In the genomic region with DNA sequence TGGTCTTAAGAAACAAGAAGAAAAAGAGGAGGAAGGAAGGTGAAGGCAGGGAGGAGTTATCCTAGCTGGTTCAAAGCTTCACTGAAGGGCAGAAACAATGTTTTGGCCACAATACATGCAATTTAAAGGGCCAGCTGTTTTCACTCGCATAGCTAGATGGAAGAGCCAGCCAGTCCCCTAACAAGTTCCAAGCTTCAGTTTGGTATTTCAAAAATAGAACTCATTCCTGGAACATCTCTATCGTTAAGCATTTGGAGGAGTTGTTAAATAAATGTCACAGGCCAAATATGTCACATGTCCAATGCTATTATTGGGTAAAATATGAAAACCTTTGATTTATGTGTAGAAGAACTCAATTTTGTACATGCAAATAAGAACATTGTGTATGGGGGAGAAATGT, we compare ENCODE assay signal across 21 mouse cellular contexts.
DNase-seq lines count a peak whose midpoint lies in the region; ATAC-seq lines count a peak whose summit lies in the region.
"Had no signal": no experiment of that assay in that cellular context is flagged by ENCODE, and none has a peak within 500 bp of the region (broad histone marks: within the 10 kb centered on the region; RNA-seq: fewer than 3 reads in every experiment).

No protein-coding gene starts in this region.

- H3K36me3 ChIP-seq in heart, embryonic 11.5 days (ENCODE audit: control insufficient read depth, insufficient read depth, low read length): no peaks in the 10 kb centered on the region
- H3K36me3 ChIP-seq: forebrain, embryonic 10.5 days; hindbrain, embryonic 13.5 days; limb, embryonic 13.5 days; liver, embryonic 12.5 days; lung, embryonic 15.5 days had no signal

- no peak for ATAC-seq in heart, embryonic 11.5 days (replicated peaks; ENCODE audit: insufficient number of reproducible peaks, low FRiP score, low TSS enrichment)
- ATAC-seq: forebrain, embryonic 16.5 days; liver, embryonic 12.5 days had no signal

- no peak overlapping the region for H3K27ac ChIP-seq in heart, embryonic 11.5 days (ENCODE audit: low read depth, low read length)
- H3K27ac ChIP-seq: forebrain, embryonic 10.5 days; hindbrain, embryonic 13.5 days; limb, embryonic 13.5 days; liver, embryonic 12.5 days; stomach, postnatal 0 days had no signal

- H3K27me3 ChIP-seq in heart, embryonic 11.5 days (ENCODE audit: control insufficient read depth, insufficient read depth, low read length): no peaks in the 10 kb centered on the region
- H3K27me3 ChIP-seq: lung, embryonic 15.5 days had no signal

- H3K9ac ChIP-seq in heart, embryonic 11.5 days (ENCODE audit: low read depth, low read length): no peak overlapping the region
- H3K9ac ChIP-seq: hindbrain, embryonic 13.5 days; limb, embryonic 13.5 days; liver, embryonic 12.5 days; lung, embryonic 15.5 days had no signal

- peak; percentile 14 for DNase-seq in heart, adult 8-10 months (ENCODE audit: low spot score)
- DNase-seq in kidney, postnatal 14 days: peak; percentile 9
- no peak for DNase-seq in kidney, adult 9 months
- peak; percentile 3 for DNase-seq in lung, postnatal 10 days
- no peak for DNase-seq in lung, adult 18-20 months
- DNase-seq in cerebellum, postnatal 10 days: no peak
- DNase-seq: adrenal gland, postnatal 36 days; cerebellum, adult 11 months; cerebellum, adult 9-11 months; kidney, adult 11 months; kidney, postnatal 10 days; midbrain, embryonic 14.5 days; right cerebral cortex, postnatal 14 days had no signal

- WGBS in heart, embryonic 11.5 days (ENCODE audit: insufficient replicate concordance): 56% methylated on average over 2 of the region's 2 CpGs

- H3K4me3 ChIP-seq in heart, embryonic 11.5 days (ENCODE audit: low read depth, low read length): no peak overlapping the region
- H3K4me3 ChIP-seq: forebrain, embryonic 10.5 days; hindbrain, embryonic 13.5 days; limb, embryonic 13.5 days; liver, embryonic 12.5 days; lung, embryonic 15.5 days had no signal

- H3K4me1 ChIP-seq in heart, embryonic 11.5 days (ENCODE audit: control insufficient read depth, insufficient read depth, low read length): no peaks in the 10 kb centered on the region
- H3K4me1 ChIP-seq: forebrain, embryonic 10.5 days; hindbrain, embryonic 13.5 days; limb, embryonic 13.5 days; liver, embryonic 12.5 days; lung, embryonic 15.5 days had no signal

- H3K9me3 ChIP-seq in heart, embryonic 11.5 days (replicated peaks; ENCODE audit: control insufficient read depth, low read length): no peaks in the 10 kb centered on the region
- H3K9me3 ChIP-seq: forebrain, embryonic 10.5 days; hindbrain, embryonic 13.5 days; limb, embryonic 13.5 days; liver, embryonic 12.5 days; lung, embryonic 15.5 days had no signal

- no peak overlapping the region for H3K4me2 ChIP-seq in heart, embryonic 11.5 days
- H3K4me2 ChIP-seq: hindbrain, embryonic 13.5 days; limb, embryonic 13.5 days; liver, embryonic 12.5 days; lung, embryonic 15.5 days had no signal

Comparison
In these comparisons a context has a peak if more than half of its experiments do, and no peak if none do; other contexts are left out.
1. DNase-seq: peak in heart, adult 8-10 months (single experiment), kidney, postnatal 14 days (single experiment) and lung, postnatal 10 days (single experiment); none in kidney, adult 9 months (single experiment), lung, adult 18-20 months (0 of 2) and cerebellum, postnatal 10 days (0 of 2).